Mouse (Mus musculus) G1E (cell line): ENCODE results near the gene Scgb1a1. TPM values are rescaled to one million over a fixed set of nuclear protein-coding genes. Genes with fewer than 3 reads are reported as not detected.

Source experiments
- ATAC-seq: 2 replicates; pipeline ENCODE4 v1.8.0; 2016; ENCODE audit warnings: mild to moderate bottlenecking; ENCODE audit not compliant: insufficient number of reproducible peaks, poor library complexity, low FRiP score, severe bottlenecking; ENCODE audit errors: extremely low read depth
- DNase-seq: peaks from one replicate; pipeline ENCODE4 v3.0.0; 2012; ENCODE audit warnings: low spot score
- H3K27me3 ChIP-seq: 2 replicates; pipeline ENCODE4 v1.6.1; 2012; ENCODE audit warnings: mild to moderate bottlenecking, low read length, inconsistent platforms; ENCODE audit not compliant: insufficient read depth
- H3K36me3 ChIP-seq: replicated peaks from 2 replicates; pipeline ENCODE3; 2012; ENCODE audit warnings: mild to moderate bottlenecking, inconsistent platforms
- H3K4me1 ChIP-seq: 2 replicates; pipeline ENCODE4 v1.6.1; 2012; ENCODE audit warnings: low read depth, low read length, inconsistent platforms, mixed read lengths; ENCODE audit not compliant: insufficient read depth
- H3K4me3 ChIP-seq: 2 replicates; pipeline ENCODE4 v1.5.1; 2012; ENCODE audit warnings: low read depth, mild to moderate bottlenecking, inconsistent platforms, low read length, moderate library complexity, mixed read lengths
- H3K9me3 ChIP-seq: replicated peaks from 2 replicates; pipeline ENCODE4 v1.6.1; 2012; ENCODE audit warnings: inconsistent platforms
- CTCF ChIP-seq: IDR thresholded peaks from 2 replicates; pipeline ENCODE4 v1.5.1; 2012; ENCODE audit warnings: low read depth, low read length, inconsistent platforms, mixed read lengths
- GATA1 ChIP-seq: IDR thresholded peaks from 2 replicates; pipeline ENCODE4 v1.6.1; 2012; ENCODE audit warnings: borderline replicate concordance, low read length, inconsistent platforms, mixed read lengths
- GATA2 ChIP-seq: IDR thresholded peaks from 2 replicates; pipeline ENCODE4 v1.6.1; 2012; ENCODE audit warnings: low read depth, low read length, inconsistent platforms, borderline replicate concordance
- POLR2AphosphoS5 ChIP-seq: IDR thresholded peaks from 2 replicates; pipeline ENCODE4 v1.6.1; 2012; ENCODE audit warnings: low read depth, low read length, inconsistent platforms; ENCODE audit not compliant: insufficient replicate concordance
- TAL1 ChIP-seq: conservative IDR thresholded peaks from 2 replicates; pipeline ENCODE4 v1.6.1; 2012; ENCODE audit warnings: low read depth, low read length, inconsistent platforms, mixed read lengths
- polyA plus RNA-seq: library from polyadenylated mRNA; stranded (reverse); fragments of >175 nt; gene quantifications from 2 replicates; pipeline ENCODE4 v1.2.3, GENCODE M21; 2012
- total RNA-seq, 2 experiments: library from RNA; stranded (forward) in 1 of 2; stranded (reverse) in 1 of 2; fragments of 200-1000 nt in 1 of 2; fragments of >200 nt in 1 of 2; fragmentation: Nextera tagmentation in 1 of 2; gene quantifications; 2 replicates each; pipeline ENCODE4 v1.2.3; 2014 to 2017

Scgb1a1 gene
- total and polyA plus RNA-seq, 3 experiments = not detected

GRCm38 (mm10) chr19:9044291-9044690, 43.5 kb downstream of the Scgb1a1 start:
- DNase-seq (peak; percentile 28), ATAC-seq (peak; percentile 34; the same call in 1 of the 2 replicates)
- H3K36me3 ChIP-seq = peaks cover 3% of the 10 kb centered on the region
- H3K27me3 ChIP-seq = no peaks in the 10 kb centered on the region
- H3K4me3 ChIP-seq = no peak overlapping the region; the same call in 1 of the 2 replicates
- TF ChIP-seq GATA2 = no peak
- no peak for TF ChIP-seq TAL1
- TF ChIP-seq POLR2AphosphoS5 = no peak
- TF ChIP-seq CTCF = no peak
- no peak for TF ChIP-seq GATA1
- peaks cover 6% of the 10 kb centered on the region for H3K9me3 ChIP-seq
- peaks cover 77% of the 10 kb centered on the region for H3K4me1 ChIP-seq

GRCm38 (mm10) chr19:9043123-9043522, 44.6 kb downstream of the Scgb1a1 start:
- Histone ChIP-seq H3K36me3 (no peaks in the 10 kb centered on the region), H3K4me1 (peaks cover 72% of the 10 kb centered on the region), H3K9me3 (no peaks in the 10 kb centered on the region), H3K4me3 (no peak overlapping the region), H3K27me3 (no peaks in the 10 kb centered on the region)
- ATAC-seq (no peak), DNase-seq (no peak)
- TF ChIP-seq CTCF (no peak), TAL1 (no peak), GATA1 (no peak), POLR2AphosphoS5 (no peak), GATA2 (no peak)

GRCm38 (mm10) chr19:9041074-9041473, 46.7 kb downstream of the Scgb1a1 start:
- Histone ChIP-seq H3K9me3 (no peaks in the 10 kb centered on the region), H3K4me3 (no peak overlapping the region), H3K27me3 (no peaks in the 10 kb centered on the region), H3K36me3 (no peaks in the 10 kb centered on the region), H3K4me1 (peaks cover 78% of the 10 kb centered on the region)
- no peak for TF ChIP-seq CTCF
- TF ChIP-seq TAL1 = no peak
- no peak for TF ChIP-seq POLR2AphosphoS5
- TF ChIP-seq GATA2 = no peak
- TF ChIP-seq GATA1 = no peak
- ATAC-seq = 0 out of 2 replicates have a peak, but pooled peaks have one; percentile 15
- peak; percentile 28 for DNase-seq

GRCm38 (mm10) chr19:9040649-9041048, 47.1 kb downstream of the Scgb1a1 start:
- TF ChIP-seq GATA2 = no peak
- no peak for TF ChIP-seq CTCF
- TF ChIP-seq GATA1 = no peak
- TF ChIP-seq TAL1 = no peak
- no peak for TF ChIP-seq POLR2AphosphoS5
- ATAC-seq = no peak
- H3K4me1 ChIP-seq = peaks cover 76% of the 10 kb centered on the region

GRCm38 (mm10) chr19:9039928-9040327, 47.8 kb downstream of the Scgb1a1 start:
- Histone ChIP-seq H3K4me1 (peaks cover 69% of the 10 kb centered on the region), H3K9me3 (no peaks in the 10 kb centered on the region), H3K36me3 (no peaks in the 10 kb centered on the region), H3K4me3 (peak overlapping the region; percentile 33; the same call in 1 of the 2 replicates), H3K27me3 (no peaks in the 10 kb centered on the region)
- no peak for ATAC-seq
- no peak for DNase-seq
- no peak for TF ChIP-seq CTCF
- TF ChIP-seq POLR2AphosphoS5 = no peak
- no peak for TF ChIP-seq GATA2
- no peak for TF ChIP-seq GATA1
- no peak for TF ChIP-seq TAL1

More at GRCm38 (mm10) chr19:9040649-9041048, 47.1 kb downstream of the Scgb1a1 start:
- no peaks in the 10 kb centered on the region for H3K27me3 ChIP-seq
- no peaks in the 10 kb centered on the region for H3K36me3 ChIP-seq
- no peak overlapping the region for H3K4me3 ChIP-seq
- DNase-seq = no peak
- H3K9me3 ChIP-seq = no peaks in the 10 kb centered on the region

- TF ChIP-seq TAL1 (no peak), CTCF (no peak), POLR2AphosphoS5 (no peak), GATA2 (no peak), GATA1 (no peak)
- DNase-seq (no peak), ATAC-seq (no peak)
- Histone ChIP-seq H3K4me1 (peaks cover 69% of the 10 kb centered on the region), H3K4me3 (no peak overlapping the region), H3K9me3 (no peaks in the 10 kb centered on the region), H3K27me3 (no peaks in the 10 kb centered on the region), H3K36me3 (no peaks in the 10 kb centered on the region)
These were observed 48.5 kb downstream of the Scgb1a1 start for GRCm38 (mm10) chr19:9039266-9039665.
